Mouse (Mus musculus) B cell, adult (primary cell): ENCODE measurements around the gene Npr3. TPM values are rescaled to one million over a fixed set of nuclear protein-coding genes. Genes with fewer than 3 reads are reported as not detected.

ENCODE experiments used
- total RNA-seq: library from RNA; stranded (reverse); gene quantifications from 4 replicates; pipeline ENCODE4 v1.2.4, GENCODE M21; 2023; ENCODE audit not compliant: inconsistent age

The Npr3 gene
- 0.06 to 0.27 TPM in 2 of 4 replicates, not detected in the others for total RNA-seq

DNA sequence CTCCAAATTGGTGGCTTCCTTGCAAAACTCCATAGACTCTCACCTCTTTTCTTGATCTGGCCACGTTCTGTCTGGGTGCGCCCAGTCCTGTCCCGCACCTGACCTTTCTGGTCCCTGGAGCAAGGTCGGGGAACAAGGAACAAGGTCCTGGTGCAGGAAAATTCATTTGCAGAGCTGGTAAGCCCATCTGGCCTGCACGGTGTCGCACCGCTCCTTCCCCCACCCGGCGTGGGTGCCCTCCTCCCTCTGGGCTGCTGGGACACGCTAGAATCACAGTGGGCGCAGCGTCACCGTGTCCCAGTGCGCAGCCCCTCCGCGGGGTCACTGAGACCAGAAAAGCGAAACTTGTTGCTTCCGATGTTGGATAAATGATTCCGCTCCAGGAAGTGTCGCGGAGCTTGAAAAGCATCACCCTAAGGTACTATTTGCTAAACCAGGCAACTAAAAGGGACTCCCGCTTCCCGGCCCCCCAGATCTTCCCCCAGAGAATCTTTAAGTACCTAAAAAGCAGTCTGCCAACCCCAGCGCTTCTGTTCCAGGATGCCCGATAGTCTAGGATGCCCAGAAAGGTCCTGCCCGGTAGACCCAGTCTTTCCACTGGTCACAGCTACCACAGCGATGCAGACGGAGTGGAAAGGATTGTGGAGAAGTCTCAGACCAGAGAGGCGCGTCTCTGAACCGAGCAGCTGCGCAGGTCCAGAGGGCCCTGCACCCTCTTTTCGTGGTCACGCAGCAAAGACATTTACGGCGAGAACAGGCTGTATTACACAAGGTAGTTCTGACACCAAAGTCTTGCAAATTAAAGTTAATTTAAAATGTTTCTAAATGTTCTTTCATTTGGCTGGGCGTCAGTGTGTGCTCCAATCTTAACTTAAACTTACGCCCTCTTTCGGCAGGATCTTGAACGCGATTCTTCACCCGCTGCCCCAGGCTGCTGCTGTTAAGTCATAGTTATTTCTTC, at the start of gene Npr3:
Npr3 (minus strand) TSS at position 717 of the 961 bp plus-strand sequence.

Other genes starting within 250 kb of the Npr3 start
- 489 to 524 TPM (median 519 TPM) in 4 replicates for gene Sub1, start 89.7 kb upstream of the Npr3 start, total RNA-seq
- 95.7 to 144 TPM (median 122 TPM) in 4 replicates for gene Zfr, start 210.5 kb upstream of the Npr3 start, total RNA-seq